Mouse (Mus musculus): ENCODE measurements around the gene Mtus2.

The Mtus2 gene

GRCm38 (mm10) chr5:148165111-148165510 lies 208.0 kb downstream of the Mtus2 start:
- no peak for TF ChIP-seq GATA4 (IDR thresholded peaks at IDR 0.05; ENCODE audit: insufficient replicate concordance, low read length)

GRCm38 (mm10) chr5:148175091-148175490 lies 218.0 kb downstream of the Mtus2 start:
- no peak for TF ChIP-seq GATA4 (IDR thresholded peaks at IDR 0.05; ENCODE audit: insufficient replicate concordance, low read length)

- no peak for TF ChIP-seq GATA4 (IDR thresholded peaks at IDR 0.05; ENCODE audit: insufficient replicate concordance, low read length)
Measured at GRCm38 (mm10) chr5:148175742-148176426, 218.8 kb downstream of the Mtus2 start.

- TF ChIP-seq GATA4 (IDR thresholded peaks at IDR 0.05; ENCODE audit: insufficient replicate concordance, low read length): no peak
Measured at GRCm38 (mm10) chr5:148179231-148179630, 222.1 kb downstream of the Mtus2 start.

- TF ChIP-seq GATA4 (IDR thresholded peaks at IDR 0.05; ENCODE audit: insufficient replicate concordance, low read length): no peak
Measured at GRCm38 (mm10) chr5:148180590-148181307, 223.6 kb downstream of the Mtus2 start.

GRCm38 (mm10) chr5:148181308-148181630 lies 224.1 kb downstream of the Mtus2 start:
- no peak for TF ChIP-seq GATA4 (IDR thresholded peaks at IDR 0.05; ENCODE audit: insufficient replicate concordance, low read length)

- no peak for TF ChIP-seq GATA4 (IDR thresholded peaks at IDR 0.05; ENCODE audit: insufficient replicate concordance, low read length)
Measured at GRCm38 (mm10) chr5:148181901-148182300, 224.8 kb downstream of the Mtus2 start.

GRCm38 (mm10) chr5:148185898-148186297 lies 228.8 kb downstream of the Mtus2 start:
- no peak for TF ChIP-seq GATA4 (IDR thresholded peaks at IDR 0.05; ENCODE audit: insufficient replicate concordance, low read length)

GRCm38 (mm10) chr5:148191416-148191815 lies 234.3 kb downstream of the Mtus2 start:
- no peak for TF ChIP-seq GATA4 (IDR thresholded peaks at IDR 0.05; ENCODE audit: insufficient replicate concordance, low read length)

GRCm38 (mm10) chr5:148211831-148212230 lies 254.7 kb downstream of the Mtus2 start:
- TF ChIP-seq GATA4 (IDR thresholded peaks at IDR 0.05; ENCODE audit: insufficient replicate concordance, low read length): no peak

GRCm38 (mm10) chr5:148216786-148217185 lies 259.7 kb downstream of the Mtus2 start:
- no peak for TF ChIP-seq GATA4 (IDR thresholded peaks at IDR 0.05; ENCODE audit: insufficient replicate concordance, low read length)

- TF ChIP-seq GATA4 (IDR thresholded peaks at IDR 0.05; ENCODE audit: insufficient replicate concordance, low read length): no peak
Measured at GRCm38 (mm10) chr5:148222898-148223297, 265.8 kb downstream of the Mtus2 start.

- TF ChIP-seq GATA4 (IDR thresholded peaks at IDR 0.05; ENCODE audit: insufficient replicate concordance, low read length): no peak
Measured at GRCm38 (mm10) chr5:148224004-148224403, 266.9 kb downstream of the Mtus2 start.

GRCm38 (mm10) chr5:148233714-148234113 lies 276.6 kb downstream of the Mtus2 start:
- TF ChIP-seq GATA4 (IDR thresholded peaks at IDR 0.05; ENCODE audit: insufficient replicate concordance, low read length): no peak

GRCm38 (mm10) chr5:148236616-148237015 lies 279.5 kb downstream of the Mtus2 start:
- TF ChIP-seq GATA4 (IDR thresholded peaks at IDR 0.05; ENCODE audit: insufficient replicate concordance, low read length): no peak

- no peak for TF ChIP-seq GATA4 (IDR thresholded peaks at IDR 0.05; ENCODE audit: insufficient replicate concordance, low read length)
Measured at GRCm38 (mm10) chr5:148239067-148239466, 281.9 kb downstream of the Mtus2 start.

- TF ChIP-seq GATA4 (IDR thresholded peaks at IDR 0.05; ENCODE audit: insufficient replicate concordance, low read length): no peak
Measured at GRCm38 (mm10) chr5:148239757-148240156, 282.6 kb downstream of the Mtus2 start.
